Mouse (Mus musculus): ENCODE measurements around the gene Bmp2k. TPM values are rescaled to one million over a fixed set of nuclear protein-coding genes. Genes with fewer than 3 reads are reported as not detected.
A peak's percentile ranks its signal among the peaks of the same experiment; 100 is the strongest.

Gene Bmp2k
- total RNA-seq, 2 experiments from 2014 or later: 13.7 to 14.3 TPM

- DNase-seq (ENCODE audit: low spot score in 2 of 2): no peak
Measured at GRCm38 (mm10) chr5:97090034-97090784, 92.7 kb downstream of the Bmp2k start.

GRCm38 (mm10) chr5:97092970-97093369 is 95.5 kb downstream of the Bmp2k start:
- no peak for DNase-seq (ENCODE audit: low spot score in 2 of 2)

- DNase-seq (ENCODE audit: low spot score in 2 of 2): no peak
Measured at GRCm38 (mm10) chr5:97095335-97095734, 97.8 kb downstream of the Bmp2k start.

GRCm38 (mm10) chr5:97097631-97098041 is 100.1 kb downstream of the Bmp2k start:
- no peak for DNase-seq (ENCODE audit: low spot score in 2 of 2)

GRCm38 (mm10) chr5:97099954-97100353 is 102.5 kb downstream of the Bmp2k start:
- DNase-seq (ENCODE audit: low spot score in 2 of 2): no peak

- DNase-seq (ENCODE audit: low spot score in 2 of 2): no peak
Measured at GRCm38 (mm10) chr5:97108333-97108732, 110.8 kb downstream of the Bmp2k start.

- DNase-seq (ENCODE audit: low spot score in 2 of 2): no peak
Measured at GRCm38 (mm10) chr5:97110133-97110532, 112.6 kb downstream of the Bmp2k start.

GRCm38 (mm10) chr5:97110697-97111096 is 113.2 kb downstream of the Bmp2k start:
- DNase-seq (ENCODE audit: low spot score in 2 of 2): peak in 1 of 2 experiments; percentile 22

- DNase-seq (ENCODE audit: low spot score in 2 of 2): peak; percentile 97
Measured at GRCm38 (mm10) chr5:97111207-97111910, 113.9 kb downstream of the Bmp2k start, which contains the start of gene Paqr3. TSS of gene Paqr3 (minus strand) at chr5:97111596.

GRCm38 (mm10) chr5:97124977-97125376 is 127.5 kb downstream of the Bmp2k start:
- DNase-seq (ENCODE audit: low spot score in 2 of 2): no peak

- no peak for DNase-seq (ENCODE audit: low spot score in 2 of 2)
Measured at GRCm38 (mm10) chr5:97125459-97125970, 128.0 kb downstream of the Bmp2k start.

GRCm38 (mm10) chr5:97126005-97126404 is 128.5 kb downstream of the Bmp2k start:
- peak; percentile 22 to 69 for DNase-seq (ENCODE audit: low spot score in 2 of 2)

- no peak for DNase-seq (ENCODE audit: low spot score in 2 of 2)
Measured at GRCm38 (mm10) chr5:97127284-97127683, 129.8 kb downstream of the Bmp2k start.

GRCm38 (mm10) chr5:97128242-97129226 is 131.0 kb downstream of the Bmp2k start:
- peak; percentile 47 to 74 for DNase-seq (ENCODE audit: low spot score in 2 of 2)

- peak in 1 of 2 experiments; percentile 29 for DNase-seq (ENCODE audit: low spot score in 2 of 2)
Measured at GRCm38 (mm10) chr5:97129589-97129988, 132.1 kb downstream of the Bmp2k start.

- no peak for DNase-seq (ENCODE audit: low spot score in 2 of 2)
Measured at GRCm38 (mm10) chr5:97135331-97135730, 137.8 kb downstream of the Bmp2k start.

Other genes starting within 250 kb of the Bmp2k start
- gene Anxa3, start 204.3 kb upstream of the Bmp2k start, total RNA-seq (2021): 10 to 100 TPM; 18.6 to 18.8 TPM
- 10 to 100 TPM; 26.4 to 27.4 TPM for gene Paqr3, start 113.9 kb downstream of the Bmp2k start, total RNA-seq (2021)